Mouse (Mus musculus): ENCODE measurements around the gene Vamp8. TPM values are rescaled to one million over a fixed set of nuclear protein-coding genes. Genes with fewer than 3 reads are reported as not detected.
A peak's percentile ranks its signal among the peaks of the same experiment; 100 is the strongest.

Gene Vamp8
- polyA plus RNA-seq, 1 experiment from 2014 or later = 105 TPM

DNA sequence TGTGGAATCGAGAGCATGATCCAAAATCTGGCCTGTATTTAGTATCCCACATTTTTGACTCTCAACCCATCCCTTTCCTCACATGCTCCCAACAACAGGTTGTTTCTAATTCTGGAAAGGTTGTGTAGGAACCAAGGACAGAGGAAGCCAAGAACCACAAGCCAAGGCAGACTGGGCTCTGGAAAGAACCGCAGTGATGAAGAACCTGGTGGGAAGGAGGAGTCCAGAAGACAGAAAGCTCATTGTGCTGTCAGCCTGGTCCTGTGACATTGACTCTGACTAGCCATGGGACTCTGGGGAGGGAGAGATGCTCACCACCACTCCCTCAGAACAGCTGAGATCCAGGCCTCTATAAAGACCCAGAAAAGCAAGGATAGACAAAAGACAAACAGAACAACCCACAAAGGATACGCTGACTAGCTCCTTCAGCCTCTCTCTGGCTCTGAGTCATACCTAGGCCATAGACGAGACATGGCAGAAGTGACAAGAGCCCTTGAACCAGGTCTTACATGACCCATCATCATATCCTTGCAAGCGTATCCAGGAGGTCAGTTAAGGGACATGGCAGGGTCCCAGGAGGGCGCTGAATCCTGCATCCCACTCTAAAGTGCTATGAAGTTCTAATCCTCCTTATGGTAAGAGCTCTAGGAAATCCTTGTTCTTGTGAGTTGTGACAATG is 7.2 kb downstream of the Vamp8 start:
- peaks cover 26% of the 10 kb centered on the region for H3K36me3 ChIP-seq
- H3K27ac ChIP-seq = no peak overlapping the region
- H3K4me2 ChIP-seq = no peak overlapping the region
- peaks cover 17% of the 10 kb centered on the region; the same call in 1 of the 2 replicates for H3K27me3 ChIP-seq
- H3K9me3 ChIP-seq = no peaks in the 10 kb centered on the region
- no peak overlapping the region for H3K4me3 ChIP-seq (replicated peaks)
- peaks cover 22% of the 10 kb centered on the region for H3K4me1 ChIP-seq (replicated peaks)
- H3K9ac ChIP-seq (replicated peaks) = no peak overlapping the region
- no peak for ATAC-seq (ENCODE audit: insufficient number of reproducible peaks, insufficient read depth, low FRiP score, low TSS enrichment, low read depth)
- WGBS = 87% methylated on average over 6 of the region's 6 CpGs

DNA sequence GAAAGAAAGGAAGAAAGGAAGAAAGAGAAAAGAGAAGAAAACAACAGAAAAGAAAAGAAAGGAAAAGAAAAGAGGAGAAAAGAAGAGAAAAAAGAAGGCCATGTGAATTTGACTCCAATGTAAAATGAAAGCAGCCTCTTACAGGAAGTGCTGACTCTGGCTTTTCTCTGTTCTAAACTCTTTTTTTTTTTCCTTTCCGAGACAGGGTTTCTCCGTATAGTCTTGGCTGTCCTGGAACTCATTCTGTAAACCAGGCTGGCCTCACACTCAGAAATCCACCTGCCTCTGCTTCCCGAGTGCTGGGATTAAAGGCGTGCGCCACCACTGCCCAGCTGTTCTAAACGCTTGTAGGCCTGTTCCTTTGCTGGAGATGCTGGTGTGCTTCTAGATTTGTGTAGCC is 8.0 kb downstream of the Vamp8 start:
- Histone ChIP-seq H3K4me1 (replicated peaks) (peaks cover 14% of the 10 kb centered on the region), H3K27me3 (peaks cover 17% of the 10 kb centered on the region; the same call in 1 of the 2 replicates), H3K4me3 (replicated peaks) (no peak overlapping the region), H3K9me3 (no peaks in the 10 kb centered on the region), H3K27ac (no peak overlapping the region), H3K4me2 (no peak overlapping the region), H3K9ac (replicated peaks) (no peak overlapping the region), H3K36me3 (peaks cover 26% of the 10 kb centered on the region)
- WGBS = 80% methylated on average over 6 of the region's 6 CpGs
- no peak for ATAC-seq (ENCODE audit: insufficient number of reproducible peaks, insufficient read depth, low FRiP score, low TSS enrichment, low read depth)

DNA sequence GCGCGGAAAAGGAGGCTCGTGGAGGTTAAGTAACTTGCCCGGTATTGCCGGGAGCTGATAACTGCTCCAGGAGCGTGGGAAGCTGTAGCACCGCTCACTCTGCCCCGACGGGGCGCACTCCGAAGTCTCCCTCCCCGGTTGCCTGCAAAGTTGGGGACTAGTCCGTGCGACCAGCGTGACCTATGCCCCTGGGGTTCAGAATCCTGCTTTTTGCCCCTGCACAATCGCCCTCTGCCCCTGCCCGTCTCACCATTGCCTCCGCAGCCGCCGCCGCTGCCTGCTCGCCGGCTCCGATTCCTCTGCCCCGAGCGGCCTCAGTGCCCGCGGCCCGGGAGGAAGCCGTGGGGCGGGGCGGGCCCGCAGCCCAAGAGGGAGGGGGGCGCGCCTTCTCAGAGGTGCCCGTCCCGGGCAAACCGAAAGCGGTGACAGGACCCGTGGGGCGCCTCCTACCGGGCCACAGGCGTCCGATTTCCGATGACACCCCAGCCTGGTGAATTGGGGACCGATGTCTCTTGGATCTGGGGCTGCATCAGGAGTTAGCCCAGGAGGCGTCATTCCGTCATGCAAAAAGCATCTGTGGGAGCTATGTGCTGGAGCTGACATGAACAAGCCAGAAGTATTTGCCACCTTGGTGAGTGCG is 10.3 kb downstream of the Vamp8 start, which contains the start of gene Vamp5:
Vamp5 (minus strand) TSS at position 338 of the 640 bp plus-strand sequence.
- WGBS = 1% methylated on average over 47 of the region's 49 CpGs
- ATAC-seq (ENCODE audit: insufficient number of reproducible peaks, insufficient read depth, low FRiP score, low TSS enrichment, low read depth) = peak; percentile 74
- H3K9ac ChIP-seq (replicated peaks) = peak within 1 kb of the TSS; percentile 59; the same call in 1 of the 2 replicates
- peak within 1 kb of the TSS; percentile 45; the same call in 1 of the 2 replicates for H3K27ac ChIP-seq
- H3K4me1 ChIP-seq (replicated peaks) = peaks cover 13% of the 10 kb centered on the region; the same call in 1 of the 2 replicates
- H3K36me3 ChIP-seq = peaks cover 13% of the 10 kb centered on the region
- H3K27me3 ChIP-seq = peaks cover 17% of the 10 kb centered on the region; the same call in 1 of the 2 replicates
- H3K4me3 ChIP-seq (replicated peaks) = peak within 1 kb of the TSS; percentile 59
- peak within 1 kb of the TSS; percentile 79 for H3K4me2 ChIP-seq
- no peaks in the 10 kb centered on the region for H3K9me3 ChIP-seq

DNA sequence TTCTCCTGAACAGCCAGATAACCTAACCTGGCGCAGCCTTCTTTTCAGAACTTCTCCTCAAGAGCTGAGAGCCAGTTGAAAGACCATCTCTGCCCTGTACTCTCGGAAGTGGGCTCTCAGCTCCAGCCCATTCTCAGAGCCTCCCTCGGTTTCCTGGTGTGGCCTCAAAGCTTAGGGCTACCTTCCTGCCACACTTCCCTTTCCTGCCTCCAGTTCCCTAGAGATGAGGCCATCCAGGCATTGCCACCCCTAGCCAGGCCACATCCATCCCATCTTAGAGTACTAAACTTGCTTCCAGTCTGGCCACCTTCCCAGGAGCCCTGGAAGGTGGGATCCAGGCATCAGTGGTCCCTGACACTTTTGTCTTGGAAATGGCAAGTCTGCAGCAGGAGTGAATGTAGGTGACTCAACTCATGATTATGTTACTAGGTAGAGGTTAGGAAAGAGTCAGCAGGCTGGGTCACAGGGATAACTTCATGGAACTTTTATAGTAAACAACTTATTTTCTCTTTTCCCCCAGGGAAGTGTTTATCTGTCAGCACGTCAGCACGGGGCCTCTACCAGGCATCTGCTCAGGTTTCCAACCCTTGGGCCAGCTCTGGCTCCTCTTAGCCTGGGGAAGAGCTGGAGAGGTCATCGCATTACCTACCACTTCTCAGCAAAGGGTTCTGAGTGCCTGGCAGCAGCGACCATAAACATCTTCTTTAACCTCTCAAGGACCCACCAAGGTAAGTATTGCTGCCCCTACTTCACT is 10.9 kb downstream of the Vamp8 start:
- H3K4me1 ChIP-seq (replicated peaks) = peaks cover 13% of the 10 kb centered on the region; the same call in 1 of the 2 replicates
- no peak overlapping the region for H3K9ac ChIP-seq (replicated peaks)
- H3K27ac ChIP-seq = peak overlapping the region; percentile 45; the same call in 1 of the 2 replicates
- H3K9me3 ChIP-seq = no peaks in the 10 kb centered on the region
- 37% methylated on average over 7 of the region's 7 CpGs for WGBS
- peaks cover 17% of the 10 kb centered on the region; the same call in 1 of the 2 replicates for H3K27me3 ChIP-seq
- peak overlapping the region; percentile 59 for H3K4me3 ChIP-seq (replicated peaks)
- peaks cover 6% of the 10 kb centered on the region for H3K36me3 ChIP-seq
- no peak for ATAC-seq (ENCODE audit: insufficient number of reproducible peaks, insufficient read depth, low FRiP score, low TSS enrichment, low read depth)
- H3K4me2 ChIP-seq = peak overlapping the region; percentile 79

DNA sequence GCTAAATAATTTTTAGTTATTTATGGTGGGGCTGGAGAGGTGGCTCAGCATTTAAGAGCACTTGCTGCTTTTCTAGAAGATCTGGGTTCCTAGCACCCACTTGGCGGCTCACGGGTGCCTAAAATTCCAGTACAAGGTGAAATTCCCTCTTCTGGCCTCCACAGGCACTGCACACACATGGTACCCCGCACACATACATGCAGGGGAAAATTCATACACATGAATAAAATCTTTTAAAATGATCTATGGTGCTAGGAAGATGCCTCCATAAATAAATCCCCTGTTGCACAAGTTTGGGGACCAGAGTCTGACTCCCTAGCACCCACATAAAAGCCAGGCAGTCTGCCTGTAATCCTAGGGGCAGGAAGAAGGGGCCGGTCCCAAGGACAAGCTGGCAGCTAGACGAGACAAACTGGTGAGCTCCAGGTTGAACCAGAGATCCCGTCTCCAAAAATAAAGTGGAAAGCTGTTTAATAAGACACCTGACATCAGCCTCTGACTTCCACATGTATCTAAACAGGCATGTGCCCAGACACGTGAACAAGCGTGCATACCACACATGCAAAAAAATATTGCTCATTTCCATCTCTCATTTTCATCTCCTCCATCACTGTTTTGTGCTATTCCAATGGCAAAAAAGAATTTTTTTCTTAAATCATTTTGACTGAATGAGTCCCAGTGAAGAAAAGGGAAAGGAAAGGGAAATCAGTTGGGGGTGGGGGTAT is 11.8 kb downstream of the Vamp8 start:
- Histone ChIP-seq H3K4me3 (replicated peaks) (no peak overlapping the region), H3K27ac (no peak overlapping the region), H3K27me3 (peaks cover 17% of the 10 kb centered on the region; the same call in 1 of the 2 replicates), H3K4me2 (no peak overlapping the region), H3K9ac (replicated peaks) (no peak overlapping the region), H3K4me1 (replicated peaks) (peaks cover 13% of the 10 kb centered on the region; the same call in 1 of the 2 replicates), H3K36me3 (no peaks in the 10 kb centered on the region), H3K9me3 (no peaks in the 10 kb centered on the region)
- ATAC-seq (ENCODE audit: insufficient number of reproducible peaks, insufficient read depth, low FRiP score, low TSS enrichment, low read depth) = no peak
- 85% methylated on average over 8 of the region's 8 CpGs for WGBS

DNA sequence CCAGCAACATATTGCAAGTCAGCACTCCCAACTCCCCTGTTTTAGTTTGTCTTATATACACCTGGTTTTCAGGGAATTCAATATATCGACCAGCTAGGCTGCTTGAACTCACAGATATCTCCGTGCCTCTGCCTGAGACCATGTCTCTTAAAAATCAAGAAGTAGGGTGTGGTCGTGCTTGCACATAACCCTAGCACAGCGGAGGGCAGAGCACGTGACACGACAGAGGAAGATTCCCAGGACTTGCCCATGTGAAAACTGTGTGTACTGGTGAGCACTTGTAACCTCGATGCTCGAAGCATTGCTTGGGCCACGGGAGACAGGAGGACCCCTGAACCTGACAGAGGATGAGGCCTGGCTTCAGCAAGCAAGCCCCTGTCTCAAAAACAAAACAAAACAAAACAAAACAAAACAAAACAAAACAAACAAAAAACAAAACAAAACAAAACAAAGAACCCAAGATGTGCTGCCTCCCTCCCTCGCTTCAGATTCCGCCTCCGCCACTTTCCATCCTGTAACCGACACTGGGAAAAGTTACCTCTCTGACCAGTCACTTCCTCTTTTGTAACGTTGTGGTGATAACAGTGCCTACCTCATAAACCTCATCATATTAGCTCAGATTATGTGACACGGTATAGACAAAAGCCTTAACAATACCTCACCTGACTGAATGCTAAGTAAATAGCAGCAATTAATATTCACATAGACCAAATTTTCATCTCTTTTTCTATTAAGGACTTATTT is 15.5 kb downstream of the Vamp8 start:
- H3K9ac ChIP-seq (replicated peaks) = no peak overlapping the region
- 78% methylated on average over 15 of the region's 15 CpGs for WGBS
- no peak overlapping the region for H3K27ac ChIP-seq

DNA sequence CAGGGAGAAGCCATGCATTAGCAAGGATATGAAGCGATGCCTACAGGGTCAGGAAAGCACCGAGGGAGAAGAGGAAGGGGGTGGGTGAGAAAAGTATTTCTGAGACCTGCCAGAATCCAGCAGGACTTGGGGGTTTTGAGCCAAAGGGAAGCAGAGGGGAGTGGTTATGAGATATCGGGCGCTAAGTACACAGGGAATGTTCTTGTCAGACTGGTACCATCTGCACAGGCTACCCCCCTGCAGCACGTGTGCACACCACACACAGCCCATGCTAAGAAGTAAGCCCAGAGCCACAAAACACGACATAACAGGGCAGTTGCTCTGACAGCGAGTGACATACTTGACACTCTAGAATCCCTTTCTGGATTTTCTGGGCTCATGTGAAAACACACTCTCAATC is 16.3 kb downstream of the Vamp8 start:
- H3K9me3 ChIP-seq = no peaks in the 10 kb centered on the region
- H3K4me1 ChIP-seq (replicated peaks) = peaks cover 6% of the 10 kb centered on the region; the same call in 1 of the 2 replicates
- no peak overlapping the region for H3K9ac ChIP-seq (replicated peaks)
- H3K4me2 ChIP-seq = no peak overlapping the region
- peaks cover 4% of the 10 kb centered on the region; the same call in 1 of the 2 replicates for H3K27me3 ChIP-seq
- no peak overlapping the region for H3K27ac ChIP-seq
- no peaks in the 10 kb centered on the region for H3K36me3 ChIP-seq
- 69% methylated on average over 7 of the region's 7 CpGs for WGBS
- ATAC-seq (ENCODE audit: insufficient number of reproducible peaks, insufficient read depth, low FRiP score, low TSS enrichment, low read depth) = no peak
- no peak overlapping the region for H3K4me3 ChIP-seq (replicated peaks)

More for the DNA sequence above, 15.5 kb downstream of the Vamp8 start:
- Histone ChIP-seq H3K4me3 (replicated peaks) (no peak overlapping the region), H3K9me3 (no peaks in the 10 kb centered on the region), H3K4me1 (replicated peaks) (peaks cover 13% of the 10 kb centered on the region; the same call in 1 of the 2 replicates), H3K27me3 (peaks cover 11% of the 10 kb centered on the region; the same call in 1 of the 2 replicates), H3K4me2 (no peak overlapping the region), H3K36me3 (no peaks in the 10 kb centered on the region)
- no peak for ATAC-seq (ENCODE audit: insufficient number of reproducible peaks, insufficient read depth, low FRiP score, low TSS enrichment, low read depth)

DNA sequence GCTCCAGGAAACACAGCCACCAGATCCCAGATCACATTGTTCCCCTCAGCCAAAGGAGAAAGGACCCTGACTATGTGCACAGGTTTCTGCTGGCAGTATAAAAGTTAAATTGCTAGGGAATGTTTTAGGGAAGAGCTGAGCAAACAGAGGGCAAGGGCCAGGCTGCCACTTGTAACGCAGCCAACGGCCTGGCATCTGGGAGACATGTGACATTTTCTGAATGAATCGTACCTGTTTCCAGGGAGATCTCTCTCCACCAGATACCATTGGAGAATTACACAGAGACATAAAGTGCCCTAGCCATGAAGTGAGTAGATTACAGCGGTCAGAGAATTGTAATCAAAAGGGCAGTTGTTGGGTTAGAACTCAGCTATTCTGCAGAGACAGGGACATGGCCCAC is 17.3 kb downstream of the Vamp8 start:
- H3K27ac ChIP-seq = no peak overlapping the region
- H3K4me1 ChIP-seq (replicated peaks) = peaks cover 6% of the 10 kb centered on the region; the same call in 1 of the 2 replicates
- no peak overlapping the region for H3K4me2 ChIP-seq
- WGBS = 86% methylated on average over 4 of the region's 4 CpGs
- no peak overlapping the region for H3K9ac ChIP-seq (replicated peaks)
- H3K9me3 ChIP-seq = no peaks in the 10 kb centered on the region
- no peak for ATAC-seq (ENCODE audit: insufficient number of reproducible peaks, insufficient read depth, low FRiP score, low TSS enrichment, low read depth)
- H3K36me3 ChIP-seq = no peaks in the 10 kb centered on the region
- no peak overlapping the region for H3K4me3 ChIP-seq (replicated peaks)
- no peaks in the 10 kb centered on the region for H3K27me3 ChIP-seq

DNA sequence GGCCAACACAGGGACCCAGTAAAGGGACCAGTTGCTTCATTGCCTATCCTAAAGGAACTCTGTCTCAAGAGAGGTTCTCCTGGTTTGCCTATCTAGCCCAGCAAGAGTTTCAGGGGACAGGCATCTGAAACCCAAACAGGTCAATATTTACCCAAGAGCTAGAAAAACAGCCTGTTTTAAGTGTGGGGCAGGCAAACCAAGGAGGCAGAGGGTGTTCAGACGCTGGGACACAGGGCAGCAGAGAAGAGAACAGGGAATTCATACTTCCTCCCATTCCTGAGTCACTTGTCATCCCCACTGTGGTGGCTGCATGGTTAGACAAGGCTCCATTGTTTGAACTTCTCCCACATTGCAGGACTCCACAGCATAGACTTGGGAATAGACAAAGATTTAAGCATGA is 18.9 kb downstream of the Vamp8 start:
- no peak overlapping the region for H3K4me2 ChIP-seq
- H3K9me3 ChIP-seq = no peaks in the 10 kb centered on the region
- no peaks in the 10 kb centered on the region for H3K27me3 ChIP-seq
- no peak overlapping the region for H3K9ac ChIP-seq (replicated peaks)
- no peak overlapping the region for H3K4me3 ChIP-seq (replicated peaks)
- ATAC-seq (ENCODE audit: insufficient number of reproducible peaks, insufficient read depth, low FRiP score, low TSS enrichment, low read depth) = no peak
- peaks cover 6% of the 10 kb centered on the region; the same call in 1 of the 2 replicates for H3K4me1 ChIP-seq (replicated peaks)
- H3K27ac ChIP-seq = 0 out of 2 replicates have a peak overlapping the region, but pooled peaks have one; percentile 18
- H3K36me3 ChIP-seq = no peaks in the 10 kb centered on the region
- WGBS = 39% methylated on average over 1 of the region's 1 CpGs

DNA sequence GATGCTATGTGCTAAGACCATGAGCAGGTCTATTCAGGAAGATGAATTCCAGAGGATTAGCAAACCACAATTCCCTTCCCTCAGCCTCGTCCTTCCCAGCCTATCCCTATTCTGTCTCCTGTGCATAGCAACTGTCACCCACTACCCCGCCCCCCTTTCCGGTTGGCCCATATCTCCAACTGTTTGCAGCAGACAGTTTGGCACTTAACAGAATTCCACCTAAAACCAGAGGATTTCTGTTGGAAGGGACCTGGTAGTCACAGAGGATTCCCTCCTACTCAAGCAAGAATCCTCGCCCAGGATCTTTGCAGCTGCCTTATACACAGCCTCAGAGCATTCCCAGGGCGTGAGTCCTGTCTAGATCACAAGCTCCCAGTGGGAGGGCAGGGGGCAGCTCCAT is 19.4 kb downstream of the Vamp8 start:
- Histone ChIP-seq H3K4me2 (no peak overlapping the region), H3K27ac (0 out of 2 replicates have a peak overlapping the region, but pooled peaks have one; percentile 18), H3K4me1 (replicated peaks) (peaks cover 6% of the 10 kb centered on the region; the same call in 1 of the 2 replicates), H3K4me3 (replicated peaks) (no peak overlapping the region), H3K27me3 (no peaks in the 10 kb centered on the region), H3K9ac (replicated peaks) (no peak overlapping the region), H3K36me3 (no peaks in the 10 kb centered on the region), H3K9me3 (no peaks in the 10 kb centered on the region)
- 47% methylated on average over 5 of the region's 5 CpGs for WGBS
- ATAC-seq (ENCODE audit: insufficient number of reproducible peaks, insufficient read depth, low FRiP score, low TSS enrichment, low read depth) = no peak
